Mouse (Mus musculus): Measurements from ENCODE around the gene Dnajc8. TPM values are rescaled to one million over a fixed set of nuclear protein-coding genes. Genes with fewer than 3 reads are reported as not detected.
"Not testable (repeated sequence)": the region's sequence is repeated elsewhere in the genome, so short reads cannot be mapped to it uniquely, and the experiment has no call there.

Dnajc8 gene
- total RNA-seq, 2 experiments from 2014 or later, result 87.9 to 92.5 TPM

DNA sequence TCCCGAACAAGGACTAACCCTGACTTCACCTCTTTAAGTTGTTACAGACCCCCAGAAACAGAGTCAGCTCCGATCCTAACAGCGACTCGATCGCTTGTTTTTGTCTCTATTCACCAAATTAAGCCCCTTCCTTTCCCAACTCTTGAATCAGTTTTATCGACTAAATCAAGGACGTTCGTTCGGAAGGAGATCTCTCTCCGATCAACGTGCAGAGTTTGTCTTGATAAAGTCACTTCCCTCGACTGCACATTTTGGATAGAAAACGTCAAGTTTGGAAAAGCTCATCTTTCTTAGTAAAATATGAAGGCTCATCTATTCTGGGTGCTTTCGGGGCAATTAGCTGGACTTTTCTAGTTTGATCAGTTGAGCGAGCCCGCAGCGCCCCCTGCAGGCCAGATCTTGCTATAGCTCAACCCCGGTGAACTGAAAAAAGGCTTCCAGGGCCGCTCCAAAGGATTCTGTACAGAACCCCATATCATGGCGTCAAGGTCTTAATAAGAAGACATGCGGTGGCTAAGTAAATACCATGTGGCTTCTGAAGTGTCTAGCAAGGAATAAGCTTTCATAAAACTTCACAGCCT lies 20.7 kb upstream of the Dnajc8 start:
- DNase-seq (ENCODE audit: low spot score in 2 of 2), result peak; percentile 67 to 92

- peak; percentile 88 to 96 for DNase-seq (ENCODE audit: low spot score in 2 of 2)
These were observed 19.8 kb upstream of the Dnajc8 start for GRCm38 (mm10) chr4:132515369-132516155.

- no peak for DNase-seq (ENCODE audit: low spot score in 2 of 2)
These were observed 17.3 kb upstream of the Dnajc8 start for GRCm38 (mm10) chr4:132518066-132518465.

DNA sequence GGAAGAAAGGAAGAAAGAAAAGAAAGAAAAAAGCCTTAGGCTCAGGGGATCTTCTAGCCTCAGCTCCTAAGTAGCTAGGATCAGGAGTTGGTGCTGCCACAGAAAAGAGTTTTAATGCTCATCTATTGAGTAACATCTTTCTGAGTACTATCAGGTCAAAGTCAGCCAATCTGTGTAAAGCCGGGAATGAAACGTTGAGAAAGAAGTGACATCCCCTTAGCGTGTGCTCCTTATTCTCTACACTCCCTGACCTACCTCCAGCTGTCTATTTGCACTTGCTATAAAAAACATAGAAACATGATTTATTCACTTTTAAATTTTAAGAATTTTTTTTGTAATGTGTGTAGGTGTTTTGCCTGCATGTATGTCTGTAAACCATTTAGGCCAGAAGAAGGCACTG lies 16.2 kb upstream of the Dnajc8 start:
- DNase-seq (ENCODE audit: low spot score in 2 of 2), result no peak

GRCm38 (mm10) chr4:132524321-132524741 lies 11.0 kb upstream of the Dnajc8 start:
- DNase-seq (ENCODE audit: low spot score in 2 of 2), result no peak

GRCm38 (mm10) chr4:132524808-132525207 lies 10.5 kb upstream of the Dnajc8 start:
- DNase-seq (ENCODE audit: low spot score in 2 of 2), result no peak

GRCm38 (mm10) chr4:132526678-132527077 lies 8.7 kb upstream of the Dnajc8 start:
- DNase-seq (ENCODE audit: low spot score in 2 of 2), result no peak

DNA sequence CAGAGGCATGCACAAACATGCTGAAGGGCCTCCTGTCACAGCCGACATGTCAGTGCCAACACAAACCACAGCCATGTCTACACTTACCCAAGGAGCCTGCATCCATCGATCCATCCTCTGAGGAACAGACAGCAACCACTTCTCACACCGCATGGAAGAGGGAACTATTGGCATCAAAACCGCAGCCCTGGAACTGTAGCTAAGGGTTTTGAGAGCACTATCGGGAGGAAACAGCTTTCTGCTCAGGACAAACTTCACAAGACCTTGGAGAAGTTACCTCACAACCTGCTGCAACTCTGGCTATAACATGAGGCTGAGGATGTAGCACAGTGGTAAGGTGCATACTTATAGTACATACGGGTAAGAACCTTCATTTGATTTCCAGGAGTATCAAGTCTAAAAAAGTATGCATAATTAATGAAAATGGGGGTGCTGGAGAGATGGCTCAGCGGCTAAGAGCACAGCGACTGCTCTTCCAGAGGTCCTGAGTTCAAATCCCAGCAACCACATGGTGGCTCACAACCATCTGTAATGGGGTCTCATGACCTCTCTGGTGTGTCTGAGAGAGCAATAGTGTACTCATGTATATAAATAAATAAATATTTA lies 7.3 kb upstream of the Dnajc8 start:
- DNase-seq (ENCODE audit: low spot score in 2 of 2), result no peak

DNA sequence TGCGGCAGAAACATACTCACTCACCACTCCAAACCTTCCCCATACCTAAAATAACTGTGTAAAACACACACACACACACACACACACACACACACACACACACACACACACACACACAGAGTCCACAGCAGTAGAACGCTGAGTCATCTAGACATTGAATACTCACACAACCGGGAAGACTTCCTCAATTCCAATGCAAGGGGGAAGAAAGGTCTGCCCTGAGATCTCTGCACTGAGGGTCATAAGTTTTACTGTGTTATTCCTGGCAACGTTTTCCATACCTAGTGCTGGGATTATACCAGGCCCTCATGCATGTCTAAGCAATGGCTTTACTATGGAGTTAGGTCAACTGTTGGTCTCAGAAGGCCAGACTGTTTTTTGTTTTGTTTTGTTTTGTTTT lies 6.0 kb upstream of the Dnajc8 start:
- no peak for DNase-seq (ENCODE audit: low spot score in 2 of 2)

- DNase-seq (ENCODE audit: low spot score in 2 of 2), result no peak
These were observed 5.1 kb upstream of the Dnajc8 start for GRCm38 (mm10) chr4:132530033-132530804.

GRCm38 (mm10) chr4:132532496-132532895 lies 2.9 kb upstream of the Dnajc8 start:
- DNase-seq (ENCODE audit: low spot score in 2 of 2), result peak in 1 of 2 experiments; percentile 30

DNA sequence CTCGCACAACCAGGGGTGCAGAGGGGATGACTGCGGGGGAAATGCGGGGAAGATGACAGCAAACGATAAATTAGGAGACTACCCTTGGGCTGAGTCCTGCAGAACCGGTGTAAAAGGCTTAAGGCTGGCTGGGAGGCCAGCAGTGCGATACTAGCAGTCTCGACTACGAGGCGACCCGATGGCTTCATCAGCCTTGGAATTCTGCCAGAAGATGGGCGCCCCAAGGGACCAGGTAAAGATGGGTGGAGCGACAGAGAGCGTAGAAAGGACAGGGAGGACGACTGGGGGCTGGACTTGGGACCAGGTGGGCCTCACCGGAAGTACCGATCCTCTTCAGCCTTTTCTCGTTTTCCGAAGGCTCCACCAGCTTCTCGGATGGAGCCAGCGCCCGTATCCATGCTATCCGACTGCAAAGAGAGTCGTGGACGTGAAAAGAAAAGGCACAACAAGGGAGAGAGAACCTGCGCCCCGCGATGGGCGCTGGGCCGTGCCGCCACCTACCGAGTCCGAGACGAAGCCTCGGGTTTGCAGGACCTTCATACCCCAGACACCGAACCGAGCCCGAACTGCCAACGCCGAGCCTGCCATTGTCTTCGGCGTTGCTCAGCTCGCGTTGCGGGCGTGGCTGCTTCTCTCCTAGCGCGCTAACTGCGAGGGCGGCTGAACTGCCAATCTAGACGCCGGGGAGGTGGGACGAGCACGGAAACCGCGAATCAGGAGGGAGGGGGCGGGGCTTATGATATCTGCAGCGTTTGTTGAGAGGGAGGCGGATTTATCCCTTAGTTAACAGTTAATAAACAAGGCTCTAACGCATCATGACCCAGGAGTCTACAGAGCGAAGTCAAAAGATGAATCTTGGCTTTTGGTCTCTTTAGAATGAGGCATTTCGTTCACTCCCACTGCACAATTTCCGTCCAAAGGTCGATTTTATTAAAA lies 2.1 kb upstream of the Dnajc8 start, which contains the start of gene Atpif1:
Gene Atpif1 (minus strand): TSS at position 679 of the 936 bp plus-strand sequence.
- peak; percentile 84 to 94 for DNase-seq (ENCODE audit: low spot score in 2 of 2)

DNA sequence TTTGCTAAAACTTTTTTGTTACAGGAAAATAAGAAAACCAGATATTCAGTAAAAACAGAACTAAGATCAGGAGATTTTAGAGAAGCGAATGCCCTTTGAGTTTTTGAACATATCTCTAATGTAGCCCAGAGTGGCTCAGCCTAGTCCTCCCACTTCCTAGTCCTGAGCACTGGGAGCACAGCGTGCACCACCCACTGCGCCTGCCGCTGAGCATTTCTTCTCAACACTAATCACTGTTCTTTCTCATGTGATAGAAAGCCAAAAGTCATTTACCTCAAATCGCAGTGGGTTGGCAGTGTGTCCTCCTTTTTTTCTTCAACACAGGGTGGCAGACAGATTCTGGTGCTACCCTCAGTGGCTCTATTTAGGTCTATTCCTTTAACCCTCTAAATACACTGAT lies 4.1 kb downstream of the Dnajc8 start:
- peak in 1 of 2 experiments; percentile 63 for DNase-seq (ENCODE audit: low spot score in 2 of 2)

DNA sequence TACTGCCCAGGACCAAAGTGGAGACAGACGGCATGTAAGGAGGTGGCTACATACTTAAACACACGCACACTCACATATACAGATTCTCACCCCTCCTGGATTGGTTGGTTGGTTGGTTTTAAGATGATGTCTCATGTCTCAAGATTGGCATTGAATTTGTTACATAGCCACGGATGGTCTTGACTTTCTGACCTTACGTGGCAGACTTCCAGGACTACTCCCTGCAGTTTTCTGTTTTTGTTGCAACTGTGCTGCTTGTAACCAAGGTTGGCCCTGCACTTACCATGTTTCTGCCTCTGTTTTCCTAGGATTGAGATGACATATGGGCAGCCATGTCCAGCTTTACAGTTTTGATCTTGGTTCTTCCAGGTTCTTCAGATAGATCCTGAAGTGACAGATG lies 6.1 kb downstream of the Dnajc8 start:
- DNase-seq (ENCODE audit: low spot score in 2 of 2), result no peak

- DNase-seq (ENCODE audit: low spot score in 2 of 2), result peak; percentile 22 to 64
These were observed 7.4 kb downstream of the Dnajc8 start for GRCm38 (mm10) chr4:132542724-132543123.

DNA sequence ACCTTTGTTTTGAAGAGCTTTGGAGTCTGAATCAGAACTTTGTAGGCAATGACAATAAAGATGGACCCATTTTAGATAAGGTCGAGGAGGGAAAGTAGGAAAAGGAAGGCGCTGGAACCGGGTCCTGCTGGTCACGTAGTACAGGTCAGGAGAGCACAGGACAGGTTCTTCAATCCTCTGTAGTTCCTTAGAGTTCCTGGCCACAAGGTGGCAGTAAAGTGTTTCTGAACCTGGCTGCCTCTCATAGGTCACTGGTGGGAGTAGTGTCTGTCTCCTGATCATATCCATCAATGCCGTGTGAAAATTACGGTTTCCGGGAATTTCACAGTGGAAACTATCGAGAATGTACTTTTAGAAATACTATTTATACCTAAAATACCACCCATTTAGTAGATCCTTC lies 10.5 kb downstream of the Dnajc8 start:
- DNase-seq (ENCODE audit: low spot score in 2 of 2), result peak in 1 of 2 experiments; percentile 71

GRCm38 (mm10) chr4:132554221-132554620 lies 18.9 kb downstream of the Dnajc8 start:
- no peak for DNase-seq (ENCODE audit: low spot score in 2 of 2)

DNA sequence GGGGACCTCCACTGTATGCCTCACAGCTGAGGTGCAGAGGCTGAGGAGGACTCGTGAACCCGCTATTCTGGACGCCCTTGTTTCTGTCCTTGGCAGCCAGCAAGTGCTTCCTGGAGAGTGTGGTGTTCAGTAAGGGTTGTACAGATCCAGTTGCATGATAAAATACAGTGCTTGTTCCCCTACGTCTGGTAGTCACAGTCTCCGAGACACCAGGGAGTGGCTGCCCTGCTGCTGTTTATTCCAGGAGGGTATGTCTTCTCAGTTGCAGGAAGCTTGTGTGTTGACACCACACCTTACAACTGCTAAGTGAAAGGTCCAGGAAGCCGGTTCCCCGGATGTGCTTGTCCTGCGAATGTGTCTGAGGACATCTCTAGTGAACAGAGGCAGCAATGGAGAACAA lies 19.3 kb downstream of the Dnajc8 start:
- DNase-seq (ENCODE audit: low spot score in 2 of 2), result no peak

GRCm38 (mm10) chr4:132555550-132555949 lies 20.2 kb downstream of the Dnajc8 start:
- not testable (repeated sequence) for DNase-seq (ENCODE audit: low spot score in 2 of 2)

- no peak for DNase-seq (ENCODE audit: low spot score in 2 of 2)
These were observed 27.9 kb downstream of the Dnajc8 start for GRCm38 (mm10) chr4:132563261-132563660.

Measured in layer of hippocampus, adult 18-20 months (tissue).